Mouse (Mus musculus) cerebellum, adult (tissue): ENCODE measurements around the gene Hyou1.
A peak's percentile ranks its signal among the peaks of the same experiment; 100 is the strongest.
"Not testable (repeated sequence)": the region's sequence is repeated elsewhere in the genome, so short reads cannot be mapped to it uniquely, and the experiment has no call there.

Experiments used
- ATAC-seq: cut with Nextera tagmentation; 2 replicates; pipeline ENCODE4 v1.9.2; 2017; ENCODE audit warnings: mild to moderate bottlenecking, moderate library complexity, mixed read lengths; ENCODE audit not compliant: insufficient number of reproducible peaks, low FRiP score, low TSS enrichment

Hyou1 gene

GRCm38 (mm10) chr9:44348546-44348945 lies 30.7 kb upstream of the Hyou1 start:
- no peak for ATAC-seq

DNA sequence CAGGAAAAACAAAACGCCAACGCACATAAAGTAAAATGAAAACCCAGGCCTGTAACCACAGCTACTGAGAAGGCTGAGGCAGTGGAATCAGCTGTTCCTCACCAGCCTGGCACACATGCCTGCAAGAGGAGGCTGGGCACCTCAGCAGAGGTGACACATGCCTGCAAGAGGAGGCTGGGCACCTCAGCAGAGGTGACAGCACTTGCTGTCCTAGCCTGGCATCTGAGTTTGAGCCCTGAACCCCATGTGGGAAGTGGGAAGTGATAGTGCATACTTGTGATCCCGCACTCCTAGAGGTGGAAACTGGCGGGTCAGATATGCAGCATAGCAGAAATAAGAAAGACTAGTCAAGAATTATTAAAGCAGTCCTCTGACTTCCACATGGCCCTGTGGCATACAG lies 27.9 kb upstream of the Hyou1 start:
- ATAC-seq = no peak

DNA sequence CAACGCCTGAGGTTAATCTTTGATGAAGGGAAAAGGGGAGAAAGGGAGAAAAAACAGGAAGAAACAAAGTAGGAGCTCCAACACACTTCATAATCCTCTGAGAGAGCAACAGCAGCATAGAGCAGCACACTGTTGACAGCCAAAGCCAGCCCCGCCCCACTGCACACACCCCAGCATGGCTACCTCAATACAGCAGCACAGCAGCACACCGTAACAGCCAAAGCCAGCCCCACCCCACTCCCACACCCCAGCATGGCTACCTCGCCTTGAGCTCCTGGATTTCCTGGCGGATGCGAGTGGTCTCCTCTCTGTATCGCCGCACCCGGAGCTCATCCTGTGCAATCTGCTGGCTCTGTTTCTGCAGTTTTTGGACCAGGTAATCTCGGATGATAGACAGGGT lies 27.0 kb upstream of the Hyou1 start:
- no peak for ATAC-seq

DNA sequence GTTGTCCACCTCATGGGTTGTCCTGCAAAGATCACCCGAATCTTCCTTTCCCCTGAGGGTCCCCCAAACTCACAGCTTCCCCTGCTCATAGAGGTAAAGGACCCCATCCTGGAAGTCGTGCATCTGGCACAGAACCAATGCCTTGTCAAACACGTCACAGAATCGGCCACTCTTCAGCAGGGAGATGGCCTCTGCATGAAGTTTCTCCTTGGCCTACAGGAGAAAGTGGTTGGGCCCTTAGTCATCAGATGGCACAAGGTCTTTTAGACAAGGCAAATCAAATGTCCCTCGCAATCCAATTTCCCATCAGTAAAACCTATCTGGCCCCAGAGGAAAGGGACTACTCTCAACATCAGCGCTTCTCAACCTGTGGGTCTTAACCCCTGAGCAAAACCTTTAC lies 26.1 kb upstream of the Hyou1 start:
- ATAC-seq = no peak

- ATAC-seq = no peak
Observed at GRCm38 (mm10) chr9:44357207-44357606, 22.1 kb upstream of the Hyou1 start.

GRCm38 (mm10) chr9:44361190-44361917 lies 17.9 kb upstream of the Hyou1 start, which contains the start of gene Vps11:
Gene Vps11, minus strand, starts transcription at chr9:44361670.
- peak; percentile 70; the same call in 1 of the 2 replicates for ATAC-seq

- not testable (repeated sequence) for ATAC-seq
Observed at GRCm38 (mm10) chr9:44361931-44362330, 17.4 kb upstream of the Hyou1 start.

GRCm38 (mm10) chr9:44364480-44364879 lies 14.8 kb upstream of the Hyou1 start:
- no peak for ATAC-seq

DNA sequence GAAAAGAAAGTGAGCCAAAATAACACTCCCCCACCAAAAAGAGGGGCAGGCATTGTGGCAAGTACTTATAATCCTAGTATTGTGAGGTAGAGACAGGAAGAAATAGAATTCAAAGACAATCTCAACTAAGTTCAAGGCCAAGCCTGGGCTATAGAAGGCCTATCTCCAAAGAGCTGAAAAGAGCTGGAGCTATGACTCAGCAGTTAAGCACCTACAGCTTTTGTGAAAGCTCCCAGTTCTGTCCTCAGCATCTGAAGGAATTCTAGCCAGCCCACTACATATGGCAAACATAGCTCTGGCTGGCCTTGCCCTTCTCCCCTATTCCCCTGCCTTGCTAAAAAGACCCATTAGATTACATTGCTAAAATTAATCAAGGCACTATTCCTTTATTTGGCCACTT lies 5.9 kb upstream of the Hyou1 start:
- ATAC-seq = no peak

DNA sequence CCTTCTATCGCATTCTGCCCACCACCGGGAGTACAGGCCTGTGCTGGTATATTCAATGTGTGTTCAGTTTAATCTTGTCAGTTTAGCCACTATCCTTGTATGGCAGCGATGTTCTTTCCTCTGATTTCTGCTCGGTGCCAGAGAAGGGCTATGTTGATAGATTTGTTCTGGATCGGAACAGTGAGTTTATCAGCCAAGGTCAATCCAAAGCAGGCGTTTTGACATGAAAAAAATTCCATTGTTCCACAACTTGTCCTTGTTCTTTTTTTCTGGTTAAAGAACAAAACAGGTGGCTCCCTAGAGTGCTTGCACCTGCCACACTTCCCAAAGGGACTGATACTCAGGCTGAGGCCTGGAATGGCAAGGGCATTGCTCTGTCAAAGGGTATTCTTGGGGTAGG lies 3.1 kb upstream of the Hyou1 start:
- no peak for ATAC-seq

DNA sequence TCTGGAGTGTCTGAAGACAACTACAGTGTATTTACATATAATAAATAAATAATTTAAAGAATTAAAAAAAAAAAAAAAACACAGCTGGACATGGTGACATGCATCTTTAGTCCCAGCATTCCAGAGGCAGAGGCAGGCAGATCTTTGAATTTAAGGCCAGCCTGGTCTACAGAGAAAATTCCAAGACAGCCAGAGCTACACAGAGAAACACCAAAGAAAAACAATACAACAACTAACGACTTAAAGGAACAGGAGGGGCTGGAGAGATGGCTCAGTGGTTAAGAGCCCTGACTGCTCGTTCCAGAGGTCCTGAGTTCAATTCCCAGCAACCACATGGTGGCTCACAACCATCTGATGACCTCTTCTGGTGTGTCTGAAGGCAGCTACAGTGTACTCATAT lies 2.0 kb upstream of the Hyou1 start:
- ATAC-seq = not testable (repeated sequence)

DNA sequence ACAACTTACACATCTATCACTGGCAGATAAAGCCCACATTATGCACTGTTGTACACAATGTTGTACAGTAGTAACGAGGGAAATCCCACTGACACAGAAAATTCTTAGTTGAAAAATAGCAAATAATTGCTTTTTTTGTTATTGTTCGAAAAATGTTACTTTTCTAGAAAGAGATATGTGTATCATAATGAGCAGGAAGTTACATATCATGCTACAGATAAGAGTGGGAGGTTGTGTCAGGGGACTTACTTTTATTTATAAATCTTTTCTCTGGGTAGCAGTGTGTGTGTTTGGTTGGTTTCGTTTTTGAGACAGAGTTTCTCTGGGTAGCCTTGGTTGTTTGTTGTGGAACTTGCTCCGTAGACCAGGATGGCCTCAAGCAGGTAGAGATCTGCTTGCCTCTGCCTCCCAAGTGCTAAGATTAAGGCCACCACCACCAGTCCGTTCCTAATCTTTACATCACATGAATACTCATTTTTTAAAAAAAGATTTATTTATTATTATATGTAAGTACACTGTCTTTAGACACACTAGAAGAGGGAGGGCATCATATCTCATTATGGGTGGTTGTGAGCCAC lies 1.0 kb upstream of the Hyou1 start:
- no peak for ATAC-seq

DNA sequence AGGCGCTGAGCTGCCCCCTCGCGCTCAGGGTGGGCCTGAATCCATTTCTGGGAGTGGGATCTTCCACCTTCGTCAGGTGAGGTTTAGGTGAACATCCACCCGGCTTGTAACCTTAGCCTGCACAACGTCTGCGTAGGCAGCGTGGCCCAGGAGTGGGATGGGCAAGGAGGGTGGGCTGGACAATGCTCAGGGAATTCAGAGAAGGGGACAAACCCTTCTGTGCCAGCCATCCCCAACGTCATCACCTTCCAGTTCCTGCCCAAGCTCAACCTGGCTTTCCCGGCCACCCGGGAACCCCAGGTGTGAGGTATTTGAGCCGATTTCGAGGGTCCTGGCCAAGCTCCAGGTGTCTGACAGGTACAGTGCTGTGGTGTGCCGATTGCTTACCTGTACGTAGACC lies 572 bp downstream of the Hyou1 start:
- ATAC-seq = peak; percentile 15; the same call in 1 of the 2 replicates

GRCm38 (mm10) chr9:44384596-44384995 lies 5.3 kb downstream of the Hyou1 start:
- ATAC-seq = no peak

GRCm38 (mm10) chr9:44387221-44387620 lies 7.9 kb downstream of the Hyou1 start:
- ATAC-seq = no peak

DNA sequence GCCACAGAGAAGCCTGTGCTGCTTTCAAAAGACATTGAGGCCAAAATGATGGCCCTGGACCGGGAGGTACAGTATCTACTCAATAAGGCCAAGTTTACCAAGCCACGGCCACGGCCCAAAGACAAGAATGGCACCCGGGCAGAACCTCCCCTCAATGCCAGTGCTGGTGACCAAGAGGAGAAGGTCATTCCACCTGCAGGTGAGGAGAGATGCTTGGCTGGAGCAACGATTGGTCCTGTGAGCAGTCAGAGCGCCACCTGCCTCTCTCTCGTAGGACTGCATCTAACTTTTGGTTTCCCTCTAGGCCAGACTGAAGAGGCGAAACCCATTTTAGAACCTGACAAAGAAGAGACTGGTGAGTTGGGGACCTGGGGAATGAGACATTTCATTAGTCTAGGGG lies 10.0 kb downstream of the Hyou1 start:
- no peak for ATAC-seq

DNA sequence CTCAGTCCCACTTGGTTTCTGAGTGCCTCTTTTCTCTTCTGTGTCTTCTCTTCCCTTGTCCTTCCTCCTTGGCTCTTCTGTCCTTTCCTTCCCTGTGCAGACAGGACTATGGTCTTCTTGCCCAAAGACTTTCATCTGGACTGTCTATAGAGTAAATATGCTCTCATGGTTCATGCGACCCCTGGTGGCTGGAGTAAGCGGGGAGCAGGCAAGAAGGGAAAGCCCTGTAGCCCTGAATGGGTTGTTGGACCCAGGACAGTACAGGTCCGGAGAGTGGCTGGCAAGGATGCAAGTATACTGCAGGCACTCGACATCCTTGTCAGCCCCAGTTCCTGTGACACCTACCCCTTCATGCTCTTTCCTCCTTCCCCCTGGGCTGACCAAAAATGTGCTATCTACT lies 12.2 kb downstream of the Hyou1 start:
- no peak; the same call in 1 of the 2 replicates for ATAC-seq

- peak; percentile 98 for ATAC-seq
Observed at GRCm38 (mm10) chr9:44396684-44397411, 17.6 kb downstream of the Hyou1 start, which contains the start of gene Slc37a4. Gene Slc37a4, plus strand, starts transcription at chr9:44396852.

GRCm38 (mm10) chr9:44398087-44398486 lies 18.8 kb downstream of the Hyou1 start:
- ATAC-seq = no peak

DNA sequence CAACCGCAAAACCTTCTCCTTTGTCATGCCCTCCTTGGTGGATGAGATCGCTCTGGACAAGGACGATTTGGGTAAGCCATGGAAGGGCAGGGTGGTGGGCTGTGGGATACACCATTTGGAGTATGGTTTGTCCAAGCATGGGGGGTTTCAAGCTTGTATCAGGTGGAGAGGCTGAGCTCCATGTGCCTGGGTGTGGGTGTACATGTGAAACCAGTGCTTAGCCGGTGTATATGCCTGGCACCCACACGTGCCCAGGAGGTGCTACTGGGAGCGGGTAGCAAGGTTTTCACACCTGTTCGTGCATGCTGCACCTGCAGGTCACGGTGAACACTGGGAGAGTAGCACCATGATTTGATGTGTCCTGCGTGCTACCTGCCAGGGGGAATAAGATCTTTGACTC lies 19.3 kb downstream of the Hyou1 start:
- no peak for ATAC-seq

- ATAC-seq = no peak
Observed at GRCm38 (mm10) chr9:44399114-44399794, 20.0 kb downstream of the Hyou1 start.
